Mouse (Mus musculus): ENCODE measurements around the gene Crybb2. TPM values are rescaled to one million over a fixed set of nuclear protein-coding genes. Genes with fewer than 3 reads are reported as not detected.

Gene Crybb2
- polyA plus RNA-seq, 1 experiment from 2014 or later: not detected

GRCm38 (mm10) chr5:113009183-113009820, 60.6 kb downstream of the Crybb2 start:
- ATAC-seq (ENCODE audit: insufficient number of reproducible peaks, low FRiP score, low TSS enrichment, low read depth): no peak
- Histone ChIP-seq H3K9ac (no peak overlapping the region), H3K4me2 (replicated peaks) (no peak overlapping the region), H3K27me3 (no peaks in the 10 kb centered on the region), H3K9me3 (replicated peaks) (no peaks in the 10 kb centered on the region), H3K36me3 (no peaks in the 10 kb centered on the region), H3K4me1 (peaks cover 16% of the 10 kb centered on the region), H3K27ac (replicated peaks) (no peak overlapping the region), H3K4me3 (replicated peaks) (no peak overlapping the region)
- 76% methylated on average over 8 of the region's 8 CpGs for WGBS

GRCm38 (mm10) chr5:113008496-113008895, 61.4 kb downstream of the Crybb2 start:
- Histone ChIP-seq H3K4me1 (peaks cover 8% of the 10 kb centered on the region; the same call in 1 of the 2 replicates), H3K4me3 (replicated peaks) (no peak overlapping the region), H3K27ac (replicated peaks) (no peak overlapping the region), H3K36me3 (no peaks in the 10 kb centered on the region), H3K9me3 (replicated peaks) (no peaks in the 10 kb centered on the region), H3K9ac (no peak overlapping the region), H3K4me2 (replicated peaks) (no peak overlapping the region), H3K27me3 (no peaks in the 10 kb centered on the region)
- WGBS: 89% methylated on average over 2 of the region's 2 CpGs
- no peak for ATAC-seq (ENCODE audit: insufficient number of reproducible peaks, low FRiP score, low TSS enrichment, low read depth)

Other genes starting within 250 kb of the Crybb2 start
- 2.6 and 4.4 TPM in 2 replicates for gene Myo18b, start 173.8 kb downstream of the Crybb2 start, polyA plus RNA-seq (2015; fragmentation: Nextera tagmentation; extraction: Ambion mirVana)
- gene Grk3, start 54.3 kb downstream of the Crybb2 start, polyA plus RNA-seq (2015; fragmentation: Nextera tagmentation; extraction: Ambion mirVana): 12.8 and 13.1 TPM in 2 replicates
- 5.0 and 5.4 TPM in 2 replicates for gene Crybb3, start 11.5 kb upstream of the Crybb2 start, polyA plus RNA-seq (2015; fragmentation: Nextera tagmentation; extraction: Ambion mirVana)
- gene 2900026A02Rik, start 151.1 kb upstream of the Crybb2 start, polyA plus RNA-seq (2015; fragmentation: Nextera tagmentation; extraction: Ambion mirVana): 14.2 and 16.4 TPM in 2 replicates
- gene Tmem211, start 156.8 kb upstream of the Crybb2 start, polyA plus RNA-seq (2015; fragmentation: Nextera tagmentation; extraction: Ambion mirVana): 0.79 and 1.3 TPM in 2 replicates
- 2.9 and 3.3 TPM in 2 replicates for gene Sgsm1, start 240.7 kb upstream of the Crybb2 start, polyA plus RNA-seq (2015; fragmentation: Nextera tagmentation; extraction: Ambion mirVana)